Mouse (Mus musculus) heart, postnatal 14 days (tissue): Measurements from ENCODE around the gene Ildr2. TPM values are rescaled to one million over a fixed set of nuclear protein-coding genes. Genes with fewer than 3 reads are reported as not detected.

Source experiments
- DNase-seq, 2 experiments: peaks; one replicate each; pipeline ENCODE4 v3.0.0; 2021 to 2022
- intact Hi-C: fragments of 180-260 bp; cut with DNase I; formaldehyde crosslinking; loops from one replicate; pipeline ENCODE4 v1.15.1; 2025
- total RNA-seq, 2 experiments: library from RNA; stranded (reverse); gene quantifications; 2 replicates each; pipeline ENCODE4 v1.2.3; 2021

The Ildr2 gene
- total RNA-seq, 2 experiments from 2014 or later = 4.1 to 4.2 TPM

DNA sequence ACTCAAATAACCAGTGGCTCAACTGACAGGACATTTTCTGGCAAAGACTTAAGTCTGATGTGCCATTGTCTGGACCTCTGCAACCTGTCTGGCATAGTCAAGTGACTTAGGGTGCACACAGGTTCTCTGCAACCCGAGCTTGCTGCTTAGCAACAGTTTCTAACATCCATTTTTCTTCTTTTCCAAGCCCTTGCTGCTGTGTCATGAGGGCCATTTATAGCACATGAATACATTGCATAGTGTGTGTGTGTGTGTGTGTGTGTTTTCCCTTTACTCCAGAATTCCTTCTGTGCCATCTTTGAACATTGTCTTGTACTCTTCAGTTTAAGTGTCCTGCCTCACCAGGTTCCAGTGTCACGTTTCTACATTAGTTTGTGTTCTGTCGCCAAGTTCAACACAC lies 72.5 kb downstream of the Ildr2 start:
- no peak for DNase-seq

DNA sequence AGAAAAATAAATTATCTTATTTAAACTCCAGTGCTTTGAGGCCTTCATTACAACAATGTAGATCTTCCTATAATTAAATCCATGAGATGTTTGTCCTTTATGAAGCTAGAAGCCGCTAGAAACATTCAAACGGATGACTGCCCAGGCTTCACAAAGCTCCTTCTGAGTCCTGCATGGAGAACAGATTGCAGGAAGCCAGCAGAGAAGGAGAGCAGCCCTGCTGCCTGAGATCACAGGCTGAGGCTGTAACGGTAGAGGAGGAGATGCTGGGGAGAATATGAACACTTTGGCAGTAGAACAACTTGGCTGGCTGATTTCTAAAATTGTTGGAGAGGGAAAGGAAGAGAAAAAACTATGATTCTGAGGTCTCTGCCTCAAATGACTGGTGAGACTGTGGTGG lies 76.8 kb downstream of the Ildr2 start:
- DNase-seq = no peak
- intact Hi-C loops = no loop called here

More for the DNA sequence above, 72.5 kb downstream of the Ildr2 start:
- intact Hi-C loops = no loop called here

DNA sequence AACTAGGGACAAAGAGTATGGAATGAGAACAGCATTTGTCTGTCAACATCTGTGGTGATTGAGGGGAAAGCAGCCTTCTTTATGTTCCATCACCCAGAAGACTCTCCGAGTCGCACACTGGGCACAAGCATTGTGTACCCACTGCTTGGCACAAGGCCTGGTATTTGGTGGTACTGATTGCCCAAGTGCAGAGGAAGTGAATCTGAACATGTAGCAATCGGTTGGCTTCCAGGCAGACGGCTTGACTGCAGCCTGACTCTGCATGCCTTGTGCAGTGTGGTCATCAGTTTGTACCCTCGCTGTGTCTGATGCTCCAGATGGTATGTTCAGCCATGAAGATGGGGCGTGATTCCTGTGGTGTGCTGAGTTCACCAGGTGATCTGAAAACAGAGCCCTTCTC lies 85.2 kb downstream of the Ildr2 start:
- DNase-seq = peak; percentile 8 to 13
- intact Hi-C loops = no loop called here

DNA sequence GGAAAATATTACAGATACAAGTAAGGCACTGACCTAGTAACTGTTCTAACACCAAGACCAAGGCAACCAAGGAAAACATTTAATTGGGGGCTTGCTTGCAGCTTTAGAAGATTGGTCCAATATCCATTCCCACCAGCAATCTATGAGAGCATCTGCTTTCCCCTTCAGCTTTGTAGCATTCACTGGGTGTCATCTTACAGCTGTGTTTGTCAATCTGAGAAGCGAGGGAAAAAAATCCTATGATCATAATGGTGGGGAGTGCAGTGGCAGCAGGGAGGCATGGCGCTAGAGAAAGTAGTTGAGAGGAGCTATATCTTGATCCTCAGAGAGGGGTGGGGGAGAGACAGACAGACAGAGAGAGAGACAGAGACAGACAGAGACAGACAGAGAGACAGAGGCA lies 88.1 kb downstream of the Ildr2 start:
- no peak for DNase-seq
- intact Hi-C loops = no loop called here

DNA sequence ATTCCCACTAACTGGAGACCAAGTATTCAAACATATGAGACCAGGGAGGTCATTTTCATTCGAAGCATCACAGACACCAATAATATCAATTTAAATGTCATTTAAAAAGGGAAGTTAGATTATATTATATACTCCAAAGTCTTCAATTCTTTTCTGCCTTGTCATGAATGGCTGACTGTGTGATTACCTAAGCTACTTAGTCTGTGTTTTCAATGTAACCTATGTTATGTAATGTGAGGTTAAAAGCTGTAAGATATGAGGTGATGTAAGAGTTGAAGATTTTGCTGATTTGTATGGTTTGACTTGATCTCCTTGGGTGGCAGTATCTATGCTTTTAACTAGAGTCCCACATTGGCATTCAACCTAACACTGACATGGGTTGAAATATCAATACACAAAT lies 88.6 kb downstream of the Ildr2 start:
- intact Hi-C loops = no loop called here
- DNase-seq = no peak

DNA sequence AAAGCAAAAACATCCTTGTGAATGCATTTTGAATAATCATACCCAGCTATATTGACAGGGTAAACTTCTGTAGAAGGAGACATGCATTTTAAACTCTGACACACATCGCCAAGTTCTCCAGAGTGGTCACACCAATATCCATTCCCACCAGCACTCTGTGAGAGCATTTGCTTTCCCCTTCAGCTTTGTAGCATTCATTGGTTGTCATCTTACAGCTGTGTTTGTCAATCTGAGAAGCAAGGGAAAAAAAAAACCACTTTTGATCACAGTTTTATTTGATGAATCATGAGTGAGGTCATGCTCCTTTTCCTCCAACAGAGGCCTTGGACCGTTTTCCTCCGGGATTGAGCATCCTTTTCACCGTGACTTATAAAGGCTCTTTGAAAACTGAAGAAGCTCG lies 89.6 kb downstream of the Ildr2 start:
- DNase-seq = no peak
- intact Hi-C loops = no loop called here

DNA sequence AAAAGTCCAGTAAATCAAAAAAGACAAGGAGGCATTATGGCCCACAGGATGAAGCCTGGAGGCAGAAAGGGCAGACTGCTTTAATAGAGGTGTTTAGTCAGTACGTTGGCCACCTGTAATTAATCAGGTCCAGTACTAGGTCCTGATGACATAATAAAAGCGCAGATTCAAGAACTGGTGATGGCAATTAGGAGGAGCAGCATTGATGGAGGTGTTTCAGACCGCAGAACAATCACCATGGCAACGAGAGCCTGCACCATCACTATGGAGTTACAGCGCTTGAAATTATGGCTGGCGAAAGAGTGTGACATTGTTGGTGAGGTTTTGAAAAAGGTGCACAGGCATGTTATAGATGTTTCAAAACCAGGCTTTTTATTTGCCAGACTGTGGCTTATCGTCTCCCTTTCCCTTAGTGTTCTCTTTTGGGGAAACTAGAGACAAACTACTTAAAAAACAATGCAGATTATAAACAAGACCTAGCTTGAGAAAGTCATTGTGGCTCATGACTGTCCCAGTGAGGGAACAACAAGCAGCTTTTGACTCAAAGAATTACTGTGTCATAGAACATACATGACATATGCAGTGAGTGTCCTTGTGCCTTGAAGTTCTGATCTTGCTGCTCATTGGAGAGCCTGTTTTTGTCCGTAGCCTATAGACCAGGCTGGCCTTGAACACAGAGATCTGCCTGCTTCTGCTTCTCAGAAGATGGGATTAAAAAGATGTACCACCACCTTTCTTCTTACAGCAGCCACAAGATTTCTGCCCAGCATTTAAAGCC lies 90.5 kb downstream of the Ildr2 start:
- DNase-seq = no peak
- intact Hi-C loops = no loop called here

DNA sequence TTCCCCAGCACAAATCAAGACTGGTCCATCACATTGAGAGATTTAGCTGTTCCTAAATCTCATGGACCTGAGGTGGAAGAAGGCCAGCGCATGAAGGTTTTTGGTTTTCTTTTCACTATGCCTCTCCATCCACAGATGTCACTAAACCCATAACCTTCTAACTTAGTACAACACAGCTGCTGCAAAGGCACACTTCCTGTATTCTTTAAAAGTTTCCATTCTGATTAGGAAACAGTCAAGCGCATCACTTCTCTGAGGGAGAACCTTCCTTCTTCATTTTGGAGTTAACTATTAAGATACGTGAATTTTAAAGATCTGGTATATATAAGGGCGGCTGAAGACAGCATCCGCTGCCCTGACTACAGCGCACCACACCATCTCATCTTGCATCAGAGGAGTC lies 91.7 kb downstream of the Ildr2 start:
- intact Hi-C loops = no loop called here
- no peak for DNase-seq

DNA sequence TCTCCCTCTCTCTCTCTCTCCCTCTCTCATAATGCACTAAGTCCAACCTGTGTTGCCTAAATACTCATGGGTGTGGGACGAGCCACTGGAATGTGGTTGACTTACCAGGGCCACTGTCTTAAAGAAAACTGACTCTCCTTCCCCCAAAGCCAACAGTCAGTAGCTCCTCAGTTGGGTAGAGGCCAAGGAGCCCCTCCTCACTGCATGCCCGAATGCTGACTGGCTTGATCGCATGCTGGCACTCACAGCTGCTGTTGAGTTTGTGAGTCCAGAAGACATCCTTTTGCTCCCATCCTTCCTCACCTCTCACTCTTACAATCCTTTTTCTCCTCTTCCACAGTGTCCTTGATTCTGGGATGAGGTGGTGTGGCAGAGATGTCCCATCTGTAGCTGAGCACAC lies 93.0 kb downstream of the Ildr2 start:
- no peak for DNase-seq
- intact Hi-C loops = no loop called here

DNA sequence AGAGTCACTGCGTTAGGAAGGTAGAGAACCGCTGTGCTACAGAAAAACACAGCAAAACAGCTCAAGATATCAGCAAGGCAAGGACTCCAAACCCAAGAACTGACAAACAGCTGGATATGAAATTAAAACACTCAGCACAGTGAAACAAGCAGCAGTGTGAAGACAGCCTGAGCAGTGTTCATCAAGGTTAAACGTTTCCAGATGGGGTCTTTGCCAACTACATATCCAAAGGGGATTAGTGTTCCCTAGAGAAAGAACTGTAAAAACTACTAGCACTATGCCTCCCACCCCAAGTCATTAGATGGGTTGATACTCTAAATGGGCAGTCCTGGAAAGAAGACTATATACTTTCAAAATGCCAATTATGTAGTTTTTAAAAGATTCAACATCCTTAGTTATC lies 95.4 kb downstream of the Ildr2 start:
- no peak for DNase-seq
- intact Hi-C loops = no loop called here

DNA sequence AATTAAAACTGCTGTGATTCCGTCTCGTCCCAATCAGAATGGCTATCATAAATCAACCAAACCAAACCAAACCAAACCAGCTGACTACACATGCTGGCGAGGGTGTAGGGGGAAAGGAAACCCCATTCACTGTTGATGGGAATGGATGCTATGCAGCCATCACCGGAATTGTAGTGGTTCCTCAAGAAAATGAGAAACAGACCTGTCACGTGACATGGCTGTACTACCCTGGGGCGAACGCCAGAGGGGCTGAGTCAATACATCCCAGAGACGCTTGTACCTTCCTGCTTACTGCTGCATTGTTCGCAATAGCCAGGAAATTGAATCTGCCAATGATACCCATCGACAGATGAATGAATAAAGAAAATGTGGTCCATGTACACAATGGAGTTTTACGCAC lies 95.8 kb downstream of the Ildr2 start:
- no peak for DNase-seq
- intact Hi-C loops = no loop called here

DNA sequence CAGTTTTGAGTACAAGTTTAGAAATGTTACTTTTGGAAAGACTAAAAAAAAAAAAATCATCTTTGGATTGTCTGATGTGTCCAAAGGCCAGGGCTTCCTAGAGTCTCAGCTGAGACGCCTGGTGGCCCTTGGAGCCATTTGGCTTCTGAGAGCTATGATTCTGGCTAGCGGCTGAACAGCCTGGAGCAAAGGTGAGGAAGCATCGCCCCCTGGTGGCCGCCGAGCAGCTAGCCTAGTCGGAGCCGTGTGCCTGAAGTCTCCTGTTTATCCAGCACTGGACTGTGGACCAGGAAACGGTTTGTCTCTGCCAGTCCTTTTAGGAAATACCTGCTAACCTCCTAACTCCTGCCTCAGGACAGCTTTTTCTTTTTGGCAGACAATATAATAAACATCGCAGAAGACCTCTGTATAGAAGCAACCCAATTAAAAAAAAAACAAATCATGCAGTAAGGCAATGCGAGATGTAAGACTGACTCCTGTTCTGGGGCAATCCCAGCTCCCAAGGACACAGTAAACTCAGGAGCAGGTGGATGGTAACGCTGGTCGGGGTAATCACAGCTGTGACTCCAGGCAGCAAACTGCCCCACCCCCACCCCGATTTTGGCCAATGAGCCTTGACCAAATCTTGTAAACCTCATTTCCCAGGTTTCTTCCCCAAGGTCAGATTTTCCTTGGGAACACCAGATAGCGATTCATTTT lies 106.4 kb downstream of the Ildr2 start:
- DNase-seq = peak; percentile 90 to 94
- intact Hi-C loops = loop anchor here (2.0 to 10.0 kb wide), 3 partner anchors 42 to 586 kb away; no protein-coding TSS in a partner anchor

DNA sequence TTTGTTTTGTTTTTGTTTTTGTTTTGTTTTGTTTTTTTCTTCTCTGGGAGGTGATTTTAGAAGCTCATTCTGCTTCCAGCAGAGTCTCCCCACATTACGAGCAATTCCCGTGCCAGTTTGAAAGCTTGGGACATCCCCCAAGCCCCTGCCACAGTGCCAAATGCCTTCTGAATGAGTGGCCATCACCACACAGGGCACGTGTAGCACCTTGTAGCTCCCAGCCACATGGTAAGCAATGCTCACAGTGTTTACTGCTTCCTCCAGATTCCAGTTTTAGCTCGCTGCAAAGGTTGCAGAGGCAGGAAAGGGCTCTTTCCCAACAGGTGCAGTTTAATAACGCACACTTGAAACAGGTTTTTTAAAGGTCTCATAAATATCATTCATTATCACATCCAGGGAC lies 107.0 kb downstream of the Ildr2 start:
- intact Hi-C loops = loop anchor here (2.0 to 10.0 kb wide), 3 partner anchors 42 to 586 kb away; no protein-coding TSS in a partner anchor

DNA sequence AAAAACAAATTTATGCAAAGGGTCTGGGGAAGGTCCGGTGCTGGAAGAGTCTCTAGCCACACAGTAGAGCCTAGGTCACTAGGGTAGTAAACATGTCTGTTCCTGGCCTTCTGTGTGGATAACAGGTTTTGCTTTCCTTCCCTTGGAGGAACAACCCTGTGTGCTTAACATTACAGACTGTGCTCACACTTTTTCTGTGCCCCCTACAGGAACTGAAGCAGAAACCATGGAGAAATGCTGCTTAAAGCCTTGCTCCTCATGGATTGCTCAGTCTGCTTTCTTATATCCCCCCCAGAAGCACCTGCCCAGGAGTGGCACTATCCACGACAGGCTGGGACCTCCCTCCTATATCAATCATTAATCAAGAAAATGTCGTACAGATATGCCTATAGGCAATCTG lies 107.9 kb downstream of the Ildr2 start:
- intact Hi-C loops = loop anchor here (2.0 to 10.0 kb wide), 3 partner anchors 43 to 587 kb away; no protein-coding TSS in a partner anchor
- no peak for DNase-seq

More for the DNA sequence above, 107.0 kb downstream of the Ildr2 start:
- DNase-seq = no peak

DNA sequence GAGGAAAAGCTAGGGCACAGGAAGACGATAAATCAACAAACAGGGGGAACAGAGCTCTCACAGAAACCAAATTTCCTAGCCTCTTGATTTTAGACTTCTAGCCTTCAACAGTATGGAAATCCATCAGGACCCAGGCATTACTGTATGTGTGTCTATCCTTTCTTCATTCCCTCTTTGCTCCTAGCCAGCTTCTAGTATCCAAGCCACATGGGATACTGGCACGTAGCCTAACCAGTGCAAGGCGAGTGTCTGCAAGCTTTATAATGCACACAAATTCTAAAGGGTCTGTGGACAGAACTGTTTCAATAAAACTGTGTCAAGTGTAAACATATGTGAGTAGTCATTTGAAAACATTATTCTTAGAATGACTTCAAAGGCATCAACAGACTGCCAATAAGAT lies 108.7 kb downstream of the Ildr2 start:
- no peak for DNase-seq
- intact Hi-C loops = loop anchor here (10.0 kb wide), 1 partner anchor 588 kb away; no protein-coding TSS in a partner anchor

DNA sequence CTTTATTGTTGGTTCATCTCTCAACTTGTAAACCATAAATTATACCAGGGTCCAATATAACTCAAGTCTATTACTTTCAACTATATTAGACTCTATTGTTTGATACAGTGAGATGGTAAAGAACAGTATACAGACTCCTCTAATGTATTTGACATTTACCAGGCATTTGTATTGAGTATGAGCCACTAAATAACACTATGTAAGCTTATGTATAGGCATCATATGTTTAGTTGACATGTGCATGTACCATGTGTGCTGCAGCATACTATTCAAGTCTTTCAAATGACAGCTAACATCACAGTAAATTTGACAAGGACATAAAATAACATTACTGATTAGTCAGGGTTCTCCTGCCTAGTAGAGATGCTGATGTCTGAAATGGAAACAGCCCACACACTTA lies 109.2 kb downstream of the Ildr2 start:
- DNase-seq = no peak
- intact Hi-C loops = loop anchor here (10.0 kb wide), 1 partner anchor 588 kb away; no protein-coding TSS in a partner anchor

Other genes starting within 250 kb of the Ildr2 start
- gene Dusp27, start 126.2 kb upstream of the Ildr2 start, total RNA-seq = 10 to 100 TPM; 44.1 to 44.9 TPM
- not detected for gene Gpa33, start 123.9 kb upstream of the Ildr2 start, total RNA-seq
- gene Mael, start 15.4 kb upstream of the Ildr2 start, total RNA-seq = not detected
- gene Tada1, start 125.0 kb downstream of the Ildr2 start, total RNA-seq = 10 to 100 TPM; 11.8 TPM
- gene Pogk, start 155.7 kb downstream of the Ildr2 start, total RNA-seq = 10 to 100 TPM; 13.9 to 15.6 TPM
- gene Gm4846, start 243.4 kb downstream of the Ildr2 start, total RNA-seq = not detected